Mouse (Mus musculus): Measurements from ENCODE around the gene Rnf212.
"Not testable (repeated sequence)": the region's sequence is repeated elsewhere in the genome, so short reads cannot be mapped to it uniquely, and the experiment has no call there.

Rnf212 gene

DNA sequence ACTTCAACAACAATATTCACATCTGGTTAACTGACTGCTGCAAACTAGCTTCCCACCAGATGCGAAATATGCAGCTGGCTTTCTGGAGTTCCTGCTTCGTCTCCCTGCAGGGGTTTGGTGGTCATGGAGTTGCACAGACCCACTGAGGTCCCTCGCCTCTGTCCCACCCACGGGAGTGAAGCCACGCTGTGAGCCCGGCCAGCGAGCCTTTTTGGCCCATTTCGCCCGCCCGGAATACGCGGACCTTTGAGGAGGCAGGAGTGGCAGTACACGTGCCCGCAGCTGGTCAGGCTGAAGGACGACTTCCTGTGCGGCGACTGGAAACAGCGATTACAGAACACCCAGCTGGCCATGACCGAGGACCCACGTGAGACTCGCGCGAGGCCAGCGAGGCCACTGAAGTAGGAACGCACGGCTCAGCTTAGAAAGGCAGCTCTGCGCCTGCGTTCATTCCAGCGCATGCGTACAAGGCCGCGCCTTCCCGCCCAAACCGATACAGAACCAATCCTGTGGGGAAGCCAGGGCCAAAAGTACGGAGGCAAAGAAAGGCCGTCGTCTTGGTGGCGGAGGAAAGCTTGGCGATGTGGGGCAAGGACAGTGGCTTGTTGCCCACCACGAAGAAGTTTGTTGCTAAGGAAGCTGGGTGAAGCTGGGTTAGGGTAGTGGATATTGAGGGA, at the start of gene Rnf212:
TSS of gene Rnf212 (minus strand) at position 353 of the 677 bp plus-strand sequence.
- no peak for TF ChIP-seq GATA4 (IDR thresholded peaks at IDR 0.05; ENCODE audit: insufficient replicate concordance, low read length)

DNA sequence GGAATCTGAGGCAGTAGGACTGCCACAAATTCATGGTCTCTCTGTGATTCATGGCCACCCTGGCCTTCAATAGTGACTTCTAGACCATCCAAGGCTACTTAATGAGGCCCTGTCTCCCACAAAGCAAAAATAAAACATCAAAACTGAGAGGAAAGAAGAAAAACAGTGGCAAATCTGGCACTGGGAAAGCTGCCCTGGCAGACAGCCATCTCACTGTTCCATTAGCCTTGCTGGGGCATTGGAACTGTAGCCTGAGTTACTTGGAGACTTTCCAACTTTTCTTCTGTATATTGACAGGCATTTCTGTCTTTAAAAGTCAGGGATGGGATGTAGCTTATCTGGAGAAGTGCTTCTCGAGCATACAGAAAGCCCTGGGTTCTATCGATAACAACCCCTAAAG, 48.5 kb upstream of the Rnf212 start:
- no peak for TF ChIP-seq GATA4 (IDR thresholded peaks at IDR 0.05; ENCODE audit: insufficient replicate concordance, low read length)

DNA sequence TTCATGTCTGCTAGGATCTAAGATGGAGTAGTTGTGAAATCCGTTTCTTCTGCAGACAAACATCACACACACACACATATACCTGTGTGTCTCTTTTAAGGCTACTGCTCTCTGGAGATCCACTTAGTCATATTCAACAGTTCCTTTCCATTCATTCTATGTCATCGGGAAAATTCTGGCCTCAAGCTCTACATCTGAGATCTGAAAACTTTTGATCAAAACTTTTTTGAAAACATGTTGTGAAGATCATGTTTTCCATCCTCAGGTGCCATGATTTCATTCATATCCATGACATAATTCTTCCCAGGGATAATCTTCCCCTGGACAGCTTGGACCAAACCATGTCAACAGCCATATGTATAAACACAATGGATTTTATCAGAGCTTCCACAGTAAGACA, 34.0 kb upstream of the Rnf212 start, which contains the start of gene Vmn2r8:
TSS of gene Vmn2r8 (minus strand) at position 101 of the 400 bp plus-strand sequence.
- not testable (repeated sequence) for TF ChIP-seq GATA4 (IDR thresholded peaks at IDR 0.05; ENCODE audit: insufficient replicate concordance, low read length)

DNA sequence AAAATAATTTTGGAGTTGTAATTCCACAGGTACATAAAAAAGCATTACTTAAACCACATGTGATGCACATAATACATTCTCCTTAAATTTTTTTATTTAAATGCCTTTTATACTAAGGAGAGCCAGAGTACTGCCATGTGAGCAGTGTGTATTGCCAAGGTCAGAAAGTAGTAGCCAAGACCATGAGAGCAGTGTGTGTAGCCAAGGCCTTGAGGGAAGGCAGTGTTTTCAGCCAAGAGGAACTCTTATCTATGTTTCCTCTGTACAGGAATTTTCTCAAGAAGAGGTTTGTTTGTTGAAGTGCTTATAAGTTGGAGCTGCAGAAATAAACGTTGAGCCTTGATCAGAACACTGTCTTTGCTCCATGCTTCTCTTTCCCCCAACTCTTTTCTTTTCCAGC, 28.9 kb upstream of the Rnf212 start:
- TF ChIP-seq GATA4 (IDR thresholded peaks at IDR 0.05; ENCODE audit: insufficient replicate concordance, low read length), result no peak

DNA sequence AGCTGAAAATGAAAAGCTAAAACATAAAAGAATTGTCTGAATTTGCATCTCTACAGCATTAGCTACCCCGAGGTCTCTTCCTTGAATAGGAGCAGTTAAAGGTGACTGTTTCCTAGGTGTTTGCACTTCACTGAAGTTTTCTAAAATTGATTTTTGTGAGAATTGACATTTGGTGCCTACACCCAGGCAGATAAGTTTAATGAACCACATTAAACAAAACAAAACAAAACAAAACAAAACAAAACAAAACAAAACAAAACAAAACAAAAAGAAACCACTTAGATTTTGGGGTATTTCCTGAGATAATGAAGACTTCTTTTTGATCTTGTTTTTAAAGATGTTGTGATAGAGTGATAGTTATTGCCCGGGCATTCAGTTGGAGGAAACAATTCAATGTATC, 20.5 kb upstream of the Rnf212 start, which contains the start of gene Tmed11:
TSS of gene Tmed11 (minus strand) at position 101 of the 400 bp plus-strand sequence.
- not testable (repeated sequence) for TF ChIP-seq GATA4 (IDR thresholded peaks at IDR 0.05; ENCODE audit: insufficient replicate concordance, low read length)

DNA sequence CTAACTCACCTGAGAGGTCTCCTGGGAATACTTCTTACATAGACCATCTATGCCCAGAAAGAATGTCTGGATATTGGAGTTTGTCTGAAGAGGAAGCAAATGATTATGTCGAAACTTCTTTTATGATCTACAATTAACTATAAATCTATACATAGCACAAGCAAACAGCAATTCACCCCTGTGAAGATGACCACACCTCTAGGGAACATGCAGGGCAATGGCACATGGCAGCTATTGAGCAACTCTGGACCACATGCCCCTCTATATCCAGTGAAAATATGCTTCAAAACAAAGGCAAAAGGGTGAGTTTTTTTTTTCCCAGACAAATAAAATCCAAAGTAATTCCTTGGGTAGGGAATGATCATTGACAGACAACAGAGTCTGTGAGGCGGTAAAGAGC, 14.8 kb downstream of the Rnf212 start:
- TF ChIP-seq GATA4 (IDR thresholded peaks at IDR 0.05; ENCODE audit: insufficient replicate concordance, low read length), result no peak

DNA sequence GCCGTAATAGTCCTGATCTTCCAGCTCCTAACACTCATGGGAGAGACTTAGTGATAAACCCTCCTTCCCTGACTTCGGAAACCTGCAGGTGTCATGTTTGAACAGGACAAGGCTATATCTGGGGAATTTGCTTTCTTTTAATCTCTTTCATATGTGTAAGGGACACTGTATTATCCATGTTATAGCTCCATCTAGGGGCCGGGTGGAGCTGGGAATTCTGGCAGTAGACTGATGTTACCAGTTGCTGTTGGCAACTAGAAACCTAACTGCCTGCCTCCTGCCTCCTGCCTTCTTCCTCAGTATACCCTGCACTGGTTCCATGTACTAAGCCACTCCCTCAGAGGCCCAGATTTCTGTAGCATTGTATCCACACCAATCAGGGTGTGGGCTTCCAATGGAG, 16.4 kb downstream of the Rnf212 start:
- no peak for TF ChIP-seq GATA4 (IDR thresholded peaks at IDR 0.05; ENCODE audit: insufficient replicate concordance, low read length)

DNA sequence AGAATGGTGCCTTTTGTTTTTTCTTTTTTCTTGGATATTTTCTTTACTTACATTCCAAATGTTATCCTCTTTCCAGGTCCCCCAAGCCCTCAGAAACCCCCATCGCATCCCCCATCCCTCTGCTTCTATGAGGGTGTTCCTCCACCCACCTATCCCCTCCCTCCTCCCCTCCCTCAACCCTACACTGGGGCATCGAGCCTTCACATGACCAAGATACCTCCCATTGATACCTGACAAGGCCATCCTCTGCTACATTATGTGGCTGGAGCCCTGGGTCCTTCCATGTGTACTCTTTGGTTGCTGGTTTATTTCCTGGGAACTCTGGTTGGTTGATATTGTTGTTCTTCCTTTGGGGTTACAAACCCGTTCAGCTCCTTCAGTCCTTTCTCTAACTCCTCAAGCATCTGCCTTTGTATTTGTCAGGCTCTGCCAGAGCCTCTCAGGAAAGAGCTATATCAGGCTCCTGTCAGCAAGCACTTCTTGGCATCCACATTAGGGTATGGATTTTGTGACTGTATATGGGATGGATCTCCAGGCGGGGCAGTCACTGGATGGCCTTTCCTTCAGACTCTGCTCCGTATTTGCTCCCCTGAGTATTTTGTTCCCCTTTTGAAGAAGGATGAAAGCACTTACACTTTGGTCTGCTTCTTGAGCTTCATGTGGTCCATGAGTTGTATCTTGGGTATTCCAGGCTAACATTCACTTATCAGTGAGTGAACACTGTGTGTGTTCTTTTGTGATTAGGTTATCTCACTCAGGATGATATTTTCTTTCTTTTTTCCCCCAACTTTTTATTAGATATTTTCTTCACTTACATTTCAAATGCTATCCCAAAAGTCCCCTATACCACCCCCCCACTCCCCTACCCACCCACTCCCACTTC, 24.2 kb downstream of the Rnf212 start:
- TF ChIP-seq GATA4 (IDR thresholded peaks at IDR 0.05; ENCODE audit: insufficient replicate concordance, low read length), result no peak

DNA sequence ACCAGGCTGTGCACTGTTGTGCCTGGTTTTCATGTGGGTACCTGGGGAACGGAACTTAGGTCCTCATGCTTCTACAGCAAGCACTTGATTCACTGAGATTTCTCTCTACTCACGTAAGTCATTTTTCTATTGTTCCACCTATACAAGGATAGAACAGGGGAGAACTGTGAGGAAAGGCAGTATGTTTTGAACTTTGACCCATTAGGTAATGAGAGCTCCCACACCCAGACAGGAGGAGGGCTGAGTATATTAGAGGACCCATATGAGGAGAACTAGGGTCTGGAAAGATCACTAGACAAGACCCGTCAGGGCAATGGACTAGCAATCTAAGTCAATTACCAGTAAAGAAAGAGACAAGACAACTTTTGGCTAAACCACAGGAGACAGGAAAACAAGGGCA, 30.2 kb downstream of the Rnf212 start:
- no peak for TF ChIP-seq GATA4 (IDR thresholded peaks at IDR 0.05; ENCODE audit: insufficient replicate concordance, low read length)

DNA sequence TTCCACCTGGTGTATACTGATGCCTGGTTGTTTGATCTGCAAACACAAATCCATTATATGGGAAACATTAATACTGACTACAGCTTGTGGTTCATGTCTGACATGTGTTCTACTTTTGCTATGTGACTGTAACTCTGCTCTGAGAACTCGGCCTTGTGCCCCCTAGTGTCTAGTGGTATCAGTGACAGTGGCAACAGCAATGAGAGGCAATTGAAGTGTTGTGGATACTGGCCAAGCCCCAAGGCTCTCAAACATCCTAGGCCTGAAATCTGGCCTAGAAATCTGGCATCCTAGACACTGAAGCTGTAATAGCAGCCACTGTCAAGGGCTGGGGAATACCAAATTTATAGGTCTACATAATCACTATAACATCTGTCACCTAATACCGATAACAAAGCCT, 30.9 kb downstream of the Rnf212 start:
- no peak for TF ChIP-seq GATA4 (IDR thresholded peaks at IDR 0.05; ENCODE audit: insufficient replicate concordance, low read length)

DNA sequence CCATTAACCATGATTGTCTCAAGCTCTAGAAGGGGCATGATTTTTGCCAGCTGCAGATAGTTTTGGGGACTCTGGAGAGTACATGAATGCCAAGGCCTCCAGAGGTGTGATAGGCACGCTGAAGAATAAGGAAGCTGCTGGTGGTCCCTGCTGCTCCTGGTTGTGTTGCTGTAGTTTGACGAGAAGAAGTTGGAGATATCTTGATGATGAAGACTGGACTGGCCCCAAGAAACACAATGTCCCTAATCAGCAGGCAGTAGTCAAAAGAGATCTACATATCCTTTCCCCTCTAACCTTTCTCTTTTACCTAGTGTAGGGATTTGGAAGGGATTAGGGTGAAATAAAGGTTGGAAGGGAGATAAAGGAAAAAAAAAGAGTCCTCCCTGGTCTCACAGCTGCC, 32.2 kb downstream of the Rnf212 start:
- no peak for TF ChIP-seq GATA4 (IDR thresholded peaks at IDR 0.05; ENCODE audit: insufficient replicate concordance, low read length)

DNA sequence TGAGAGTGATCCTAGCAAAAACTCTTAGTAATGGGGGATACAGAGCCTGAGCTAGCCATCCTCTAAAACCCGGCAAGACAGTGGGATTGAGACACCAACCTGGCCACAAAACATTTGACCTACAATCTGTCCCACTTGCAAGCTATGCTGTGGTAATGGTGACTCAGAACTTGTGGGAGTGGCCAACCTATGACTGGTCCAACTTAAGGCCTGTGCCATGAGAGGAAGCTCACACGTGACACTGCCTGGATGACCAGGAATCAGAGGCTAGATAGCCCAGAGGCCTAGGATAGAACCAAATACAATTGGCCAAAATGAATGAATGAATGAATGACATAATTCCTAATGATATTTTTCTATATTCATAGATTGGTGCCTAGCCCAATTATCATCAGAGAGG, 32.9 kb downstream of the Rnf212 start:
- no peak for TF ChIP-seq GATA4 (IDR thresholded peaks at IDR 0.05; ENCODE audit: insufficient replicate concordance, low read length)

DNA sequence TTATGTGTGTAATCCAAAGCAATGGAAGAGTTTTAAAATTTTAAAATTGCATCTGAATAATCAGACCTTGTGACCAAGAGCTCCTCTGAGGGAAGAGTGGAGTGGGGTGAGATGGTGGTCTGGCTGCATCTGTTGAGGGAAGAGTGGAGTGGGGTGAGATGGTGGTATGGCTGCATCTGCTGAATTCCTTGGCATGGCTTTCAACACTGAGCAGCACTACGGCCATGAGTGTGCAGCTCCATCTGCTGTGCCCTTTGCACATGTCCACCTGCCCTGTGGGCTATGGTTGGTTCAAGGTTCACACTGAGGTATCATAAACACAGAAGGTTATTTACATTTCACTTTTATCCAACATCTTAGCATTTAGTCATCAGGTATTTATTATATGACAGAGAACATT, 47.4 kb downstream of the Rnf212 start:
- TF ChIP-seq GATA4 (IDR thresholded peaks at IDR 0.05; ENCODE audit: insufficient replicate concordance, low read length), result no peak

DNA sequence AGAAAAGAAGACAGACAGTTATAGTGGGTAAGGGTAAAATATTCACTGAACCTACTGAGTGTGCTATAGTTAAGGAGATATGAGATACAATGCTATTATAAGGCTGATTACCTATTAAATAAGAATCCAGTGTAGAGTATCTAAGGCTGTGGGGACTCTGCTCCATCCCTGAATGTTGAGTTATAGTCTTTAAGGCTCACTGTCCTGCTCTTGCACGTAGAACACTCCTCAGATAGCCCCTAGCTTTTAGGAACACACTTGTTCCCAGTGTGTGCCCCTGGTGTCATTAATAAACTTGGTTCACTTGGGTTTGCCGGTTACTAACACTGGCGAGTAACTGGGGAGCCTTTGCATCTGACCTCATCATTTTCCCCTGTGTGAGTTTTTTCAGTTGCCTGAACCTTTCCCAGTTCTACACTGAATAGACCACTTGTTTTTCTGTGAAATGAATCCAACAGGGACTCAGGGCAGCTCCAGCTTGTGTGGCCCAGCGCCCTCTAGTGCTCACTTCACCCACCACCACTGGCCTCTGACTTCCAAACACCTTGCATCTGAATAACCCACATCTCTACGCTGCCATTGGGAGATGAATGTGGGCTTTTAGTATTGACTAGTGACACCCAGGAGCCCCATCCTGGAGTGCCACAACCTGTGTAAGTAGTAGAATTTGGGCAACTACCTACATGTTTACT, 48.1 kb downstream of the Rnf212 start:
- TF ChIP-seq GATA4 (IDR thresholded peaks at IDR 0.05; ENCODE audit: insufficient replicate concordance, low read length), result no peak

DNA sequence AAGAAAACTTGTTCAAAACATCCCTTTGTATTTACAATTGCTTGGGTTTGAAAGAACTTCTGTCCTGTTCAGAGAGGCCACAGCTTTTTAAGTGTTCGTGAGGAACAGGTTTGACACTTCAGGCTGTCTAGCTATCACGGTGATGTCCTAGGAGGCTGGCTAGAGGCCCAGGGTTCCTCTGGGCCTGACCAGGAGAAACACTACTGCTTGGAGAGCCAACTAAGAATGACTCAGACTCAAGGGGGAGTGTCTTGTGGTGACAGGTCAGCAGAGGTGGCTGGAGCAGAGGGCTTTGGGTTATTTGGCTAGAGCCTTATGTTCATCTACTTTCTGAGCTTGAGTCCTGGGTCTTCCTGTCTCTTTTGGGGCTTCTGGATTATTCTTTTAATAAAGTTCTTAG, 50.8 kb downstream of the Rnf212 start:
- no peak for TF ChIP-seq GATA4 (IDR thresholded peaks at IDR 0.05; ENCODE audit: insufficient replicate concordance, low read length)

DNA sequence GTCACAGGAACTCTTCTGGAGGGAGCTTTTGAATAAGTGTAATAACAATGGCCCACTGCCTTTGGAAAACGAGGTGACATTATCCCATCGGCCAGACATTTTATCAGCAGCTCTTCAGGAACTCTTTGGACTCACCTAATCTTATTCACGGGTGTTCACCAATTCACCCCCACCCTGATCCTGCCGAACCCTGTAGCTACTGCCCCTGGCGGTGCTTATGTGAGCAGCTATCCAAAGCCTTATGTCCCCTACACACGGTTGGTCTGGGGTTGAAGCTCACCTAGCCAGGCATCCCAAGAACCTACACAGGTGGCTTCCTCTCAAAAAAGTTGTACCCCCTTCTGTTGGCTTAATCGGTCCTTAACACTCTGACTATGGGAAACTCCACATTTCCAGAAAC, 55.0 kb downstream of the Rnf212 start:
- no peak for TF ChIP-seq GATA4 (IDR thresholded peaks at IDR 0.05; ENCODE audit: insufficient replicate concordance, low read length)

Data from liver, adult (tissue).